Mouse (Mus musculus): Measurements from ENCODE around the gene Dnajb2. TPM values are rescaled to one million over a fixed set of nuclear protein-coding genes. Genes with fewer than 3 reads are reported as not detected.

Gene Dnajb2
- polyA plus RNA-seq, 1 experiment = 54.1 TPM

DNA sequence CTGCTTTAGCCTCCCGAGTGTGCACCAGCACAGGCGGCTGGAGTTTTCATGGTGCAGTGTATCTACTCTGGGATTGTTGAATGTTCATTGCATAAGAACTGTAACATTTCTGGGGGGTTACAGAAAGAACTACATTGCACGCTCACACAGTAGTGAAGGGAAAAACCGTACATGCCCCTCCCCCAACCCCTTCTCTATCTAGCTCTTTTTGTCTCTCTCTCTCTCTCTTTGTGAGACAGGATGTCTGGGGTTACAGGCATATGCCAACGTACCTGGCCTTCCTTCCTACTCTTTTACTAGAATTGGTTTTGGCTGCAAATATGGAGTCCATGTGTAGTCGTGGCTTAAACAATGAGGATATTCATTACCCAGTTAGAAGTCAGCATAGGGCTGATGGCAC, 13.3 kb upstream of the Dnajb2 start:
- Histone ChIP-seq H3K4me3 (no peak overlapping the region), H3K4me2 (ENCODE audit: low read depth) (no peak overlapping the region), H3K79me2 (ENCODE audit: control insufficient read depth, insufficient read depth) (peaks cover 2% of the 10 kb centered on the region), H3ac (ENCODE audit: control insufficient read depth, insufficient read length) (no peak overlapping the region), H3K36me3 (ENCODE audit: control insufficient read depth, insufficient read depth) (no peaks in the 10 kb centered on the region), H3K27me3 (ENCODE audit: control insufficient read depth, insufficient read depth, insufficient read length) (no peaks in the 10 kb centered on the region)
- TF ChIP-seq TCF12 (IDR thresholded peaks at IDR 0.05; ENCODE audit: insufficient read depth, poor library complexity, severe bottlenecking) (no peak), E2F4 (IDR thresholded peaks at IDR 0.05; ENCODE audit: insufficient read depth) (no peak), MYOD1 (IDR thresholded peaks at IDR 0.05; ENCODE audit: control insufficient read depth in 1 of 3, insufficient read length in 2 of 3, low read depth in 2 of 3) (no peak), CEBPB (IDR thresholded peaks at IDR 0.05; ENCODE audit: insufficient read depth, poor library complexity, severe bottlenecking) (no peak), USF1 (IDR thresholded peaks at IDR 0.05; ENCODE audit: low read depth) (no peak), POLR2A (IDR thresholded peaks at IDR 0.05; ENCODE audit: insufficient read length, low read depth) (no peak), TCF3 (IDR thresholded peaks at IDR 0.05; ENCODE audit: insufficient read length, low read depth) (no peak), SRF (IDR thresholded peaks at IDR 0.05; ENCODE audit: control insufficient read depth, insufficient read length, low read depth) (no peak)

DNA sequence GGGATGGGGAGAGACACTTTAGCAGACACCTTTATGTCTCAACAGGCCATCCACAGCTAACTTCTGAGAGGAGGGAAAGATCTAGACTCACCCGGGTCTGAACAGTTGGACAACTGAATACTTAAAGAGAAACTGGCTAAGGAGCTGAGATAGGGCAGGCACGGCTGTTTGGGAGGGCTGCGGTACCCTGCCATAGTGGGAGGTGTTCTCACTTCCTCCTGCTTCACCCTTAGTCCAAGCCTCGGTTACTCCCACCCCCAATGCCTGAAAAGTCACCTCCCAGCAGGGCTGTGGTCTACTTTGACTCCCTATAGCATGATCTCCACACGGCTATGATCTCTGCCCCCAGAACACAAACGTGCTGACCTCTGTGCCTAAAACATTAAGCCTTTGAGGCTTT, 12.7 kb upstream of the Dnajb2 start:
- H3K79me2 ChIP-seq (ENCODE audit: control insufficient read depth, insufficient read depth) = no peaks in the 10 kb centered on the region
- no peaks in the 10 kb centered on the region for H3K27me3 ChIP-seq (ENCODE audit: control insufficient read depth, insufficient read depth, insufficient read length)
- no peak overlapping the region for H3K4me2 ChIP-seq (ENCODE audit: low read depth)
- H3K4me3 ChIP-seq = no peak overlapping the region
- no peaks in the 10 kb centered on the region for H3K36me3 ChIP-seq (ENCODE audit: control insufficient read depth, insufficient read depth)
- no peak overlapping the region for H3ac ChIP-seq (ENCODE audit: control insufficient read depth, insufficient read length)
- TF ChIP-seq TCF12 (IDR thresholded peaks at IDR 0.05; ENCODE audit: insufficient read depth, poor library complexity, severe bottlenecking) (no peak), MYOD1 (IDR thresholded peaks at IDR 0.05; ENCODE audit: control insufficient read depth in 1 of 3, insufficient read length in 2 of 3, low read depth in 2 of 3) (no peak), MAX (IDR thresholded peaks at IDR 0.05; ENCODE audit: low read depth) (no peak), CEBPB (IDR thresholded peaks at IDR 0.05; ENCODE audit: insufficient read depth, poor library complexity, severe bottlenecking) (no peak), POLR2AphosphoS2 (IDR thresholded peaks at IDR 0.05; ENCODE audit: insufficient read length, low read depth) (no peak), E2F4 (IDR thresholded peaks at IDR 0.05; ENCODE audit: insufficient read depth) (no peak), MYOG (IDR thresholded peaks at IDR 0.05; ENCODE audit: control insufficient read depth in 1 of 3, insufficient read depth in 1 of 3, insufficient read length in 2 of 3, low read depth in 2 of 3) (no peak), POLR2A (IDR thresholded peaks at IDR 0.05; ENCODE audit: insufficient read length, low read depth) (no peak), USF1 (IDR thresholded peaks at IDR 0.05; ENCODE audit: low read depth) (no peak), SRF (IDR thresholded peaks at IDR 0.05; ENCODE audit: control insufficient read depth, insufficient read length, low read depth) (no peak)

DNA sequence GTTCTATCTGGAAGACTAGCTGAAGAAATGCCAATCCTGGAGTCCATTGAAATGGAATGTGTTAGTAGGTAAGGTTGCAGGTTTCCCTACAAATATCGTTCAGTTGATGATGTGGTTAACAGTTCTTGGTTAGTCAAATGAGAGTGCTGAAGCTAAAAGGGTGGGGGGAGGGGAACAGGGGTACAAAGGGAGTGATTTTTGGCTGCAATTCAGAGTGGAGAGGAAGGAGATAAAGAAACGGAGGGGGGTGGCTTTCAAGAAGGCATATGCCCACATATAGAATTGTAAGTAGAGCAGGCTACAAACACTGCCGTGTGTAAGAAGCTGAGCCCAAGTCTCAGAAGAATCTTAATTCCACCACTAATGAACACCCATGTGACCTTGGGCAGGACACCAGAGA, 10.7 kb upstream of the Dnajb2 start:
- Histone ChIP-seq H3ac (ENCODE audit: control insufficient read depth, insufficient read length) (no peak overlapping the region), H3K4me3 (no peak overlapping the region), H3K27me3 (ENCODE audit: control insufficient read depth, insufficient read depth, insufficient read length) (no peaks in the 10 kb centered on the region), H3K36me3 (ENCODE audit: control insufficient read depth, insufficient read depth) (no peaks in the 10 kb centered on the region), H3K79me2 (ENCODE audit: control insufficient read depth, insufficient read depth) (no peaks in the 10 kb centered on the region), H3K4me2 (ENCODE audit: low read depth) (no peak overlapping the region)
- TF ChIP-seq E2F4 (IDR thresholded peaks at IDR 0.05; ENCODE audit: insufficient read depth) = no peak
- no peak for TF ChIP-seq MYOG (IDR thresholded peaks at IDR 0.05; ENCODE audit: control insufficient read depth in 1 of 3, insufficient read depth in 1 of 3, insufficient read length in 2 of 3, low read depth in 2 of 3)
- TF ChIP-seq TCF3 (IDR thresholded peaks at IDR 0.05; ENCODE audit: insufficient read length, low read depth) = no peak
- no peak for TF ChIP-seq SRF (IDR thresholded peaks at IDR 0.05; ENCODE audit: control insufficient read depth, insufficient read length, low read depth)
- no peak for TF ChIP-seq MYOD1 (IDR thresholded peaks at IDR 0.05; ENCODE audit: control insufficient read depth in 1 of 3, insufficient read length in 2 of 3, low read depth in 2 of 3)
- no peak for TF ChIP-seq REST (IDR thresholded peaks at IDR 0.05; ENCODE audit: insufficient read depth, insufficient read length)

DNA sequence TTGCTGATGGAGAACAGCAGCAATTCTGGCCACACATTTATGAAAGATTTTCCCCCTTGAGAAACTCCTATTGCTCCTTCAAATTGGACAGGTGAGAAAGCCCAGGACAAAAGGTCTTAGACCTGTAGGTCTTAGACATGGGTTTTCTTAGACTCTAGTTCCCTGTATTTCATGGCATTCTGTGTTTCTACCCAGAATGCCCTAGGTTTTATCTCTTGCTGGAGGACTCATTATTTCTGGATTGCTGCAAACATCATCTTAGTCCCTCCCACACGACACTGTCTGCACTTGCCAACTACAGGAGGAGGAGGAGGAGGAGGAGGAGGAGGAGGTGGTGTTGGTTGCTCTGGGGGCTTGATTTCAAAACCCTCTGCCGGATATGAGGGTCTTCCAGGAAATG, 10.1 kb upstream of the Dnajb2 start:
- Histone ChIP-seq H3K4me2 (ENCODE audit: low read depth) (no peak overlapping the region), H3ac (ENCODE audit: control insufficient read depth, insufficient read length) (no peak overlapping the region), H3K4me3 (no peak overlapping the region), H3K79me2 (ENCODE audit: control insufficient read depth, insufficient read depth) (no peaks in the 10 kb centered on the region), H3K36me3 (ENCODE audit: control insufficient read depth, insufficient read depth) (no peaks in the 10 kb centered on the region), H3K27me3 (ENCODE audit: control insufficient read depth, insufficient read depth, insufficient read length) (no peaks in the 10 kb centered on the region)
- TF ChIP-seq CEBPB (IDR thresholded peaks at IDR 0.05; ENCODE audit: insufficient read depth, poor library complexity, severe bottlenecking) (no peak), POLR2AphosphoS2 (IDR thresholded peaks at IDR 0.05; ENCODE audit: insufficient read length, low read depth) (no peak), MYOG (IDR thresholded peaks at IDR 0.05; ENCODE audit: control insufficient read depth in 1 of 3, insufficient read depth in 1 of 3, insufficient read length in 2 of 3, low read depth in 2 of 3) (no peak), USF1 (IDR thresholded peaks at IDR 0.05; ENCODE audit: low read depth) (no peak), POLR2A (IDR thresholded peaks at IDR 0.05; ENCODE audit: insufficient read length, low read depth) (no peak), SRF (IDR thresholded peaks at IDR 0.05; ENCODE audit: control insufficient read depth, insufficient read length, low read depth) (no peak), E2F4 (IDR thresholded peaks at IDR 0.05; ENCODE audit: insufficient read depth) (no peak), TCF3 (IDR thresholded peaks at IDR 0.05; ENCODE audit: insufficient read length, low read depth) (no peak), MYOD1 (IDR thresholded peaks at IDR 0.05; ENCODE audit: control insufficient read depth in 1 of 3, insufficient read length in 2 of 3, low read depth in 2 of 3) (no peak), TCF12 (IDR thresholded peaks at IDR 0.05; ENCODE audit: insufficient read depth, poor library complexity, severe bottlenecking) (no peak), MAX (IDR thresholded peaks at IDR 0.05; ENCODE audit: low read depth) (no peak), REST (IDR thresholded peaks at IDR 0.05; ENCODE audit: insufficient read depth, insufficient read length) (no peak)

DNA sequence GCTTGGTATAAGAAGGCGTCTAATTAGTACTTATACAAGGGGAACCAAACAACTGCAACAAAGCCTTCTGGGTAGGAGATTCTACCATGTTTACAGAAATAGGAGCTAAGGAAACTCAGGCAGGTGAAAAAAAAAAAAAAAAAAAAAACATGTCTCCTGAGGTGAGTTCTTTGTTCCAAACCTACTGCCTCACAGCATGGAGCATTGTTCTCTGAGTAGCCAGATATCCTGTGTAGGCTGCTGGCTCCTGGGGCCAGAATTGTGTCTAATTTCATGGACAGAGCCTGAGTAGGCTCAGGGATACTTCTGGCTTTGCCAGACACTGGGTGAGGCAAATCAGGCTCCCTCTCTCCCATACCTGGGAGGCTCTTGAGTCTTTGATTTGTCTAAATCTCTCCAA, 8.6 kb upstream of the Dnajb2 start:
- TF ChIP-seq TCF12 (IDR thresholded peaks at IDR 0.05; ENCODE audit: insufficient read depth, poor library complexity, severe bottlenecking) = no peak
- no peak for TF ChIP-seq USF1 (IDR thresholded peaks at IDR 0.05; ENCODE audit: low read depth)
- TF ChIP-seq TCF3 (IDR thresholded peaks at IDR 0.05; ENCODE audit: insufficient read length, low read depth) = no peak
- TF ChIP-seq REST (IDR thresholded peaks at IDR 0.05; ENCODE audit: insufficient read depth, insufficient read length) = no peak
- TF ChIP-seq MAX (IDR thresholded peaks at IDR 0.05; ENCODE audit: low read depth) = no peak
- no peak for TF ChIP-seq MYOD1 (IDR thresholded peaks at IDR 0.05; ENCODE audit: control insufficient read depth in 1 of 3, insufficient read length in 2 of 3, low read depth in 2 of 3)
- no peak for TF ChIP-seq POLR2A (IDR thresholded peaks at IDR 0.05; ENCODE audit: insufficient read length, low read depth)
- no peak for TF ChIP-seq CEBPB (IDR thresholded peaks at IDR 0.05; ENCODE audit: insufficient read depth, poor library complexity, severe bottlenecking)
- TF ChIP-seq SRF (IDR thresholded peaks at IDR 0.05; ENCODE audit: control insufficient read depth, insufficient read length, low read depth) = no peak
- TF ChIP-seq POLR2AphosphoS2 (IDR thresholded peaks at IDR 0.05; ENCODE audit: insufficient read length, low read depth) = no peak
- no peak for TF ChIP-seq MYOG (IDR thresholded peaks at IDR 0.05; ENCODE audit: control insufficient read depth in 1 of 3, insufficient read depth in 1 of 3, insufficient read length in 2 of 3, low read depth in 2 of 3)
- TF ChIP-seq E2F4 (IDR thresholded peaks at IDR 0.05; ENCODE audit: insufficient read depth) = no peak
- no peak overlapping the region for H3K4me2 ChIP-seq (ENCODE audit: low read depth)

More for the DNA sequence above, 8.6 kb upstream of the Dnajb2 start:
- Histone ChIP-seq H3K27me3 (ENCODE audit: control insufficient read depth, insufficient read depth, insufficient read length) (no peaks in the 10 kb centered on the region), H3ac (ENCODE audit: control insufficient read depth, insufficient read length) (no peak overlapping the region), H3K79me2 (ENCODE audit: control insufficient read depth, insufficient read depth) (no peaks in the 10 kb centered on the region), H3K4me3 (no peak overlapping the region), H3K36me3 (ENCODE audit: control insufficient read depth, insufficient read depth) (no peaks in the 10 kb centered on the region)
